Mouse (Mus musculus): ENCODE measurements around the gene C1s1. TPM values are rescaled to one million over a fixed set of nuclear protein-coding genes. Genes with fewer than 3 reads are reported as not detected.
A peak's percentile ranks its signal among the peaks of the same experiment; 100 is the strongest.

Gene C1s1
- total and polyA plus RNA-seq, 2 experiments from 2014 or later, result 2.7 to 7.0 TPM

- no peak overlapping the region for H3K4me3 ChIP-seq (ENCODE audit: low read depth, low read length)
- H3K9me3 ChIP-seq (replicated peaks; ENCODE audit: control insufficient read depth, low read length), result no peaks in the 10 kb centered on the region
- no peaks in the 10 kb centered on the region for H3K36me3 ChIP-seq (replicated peaks; ENCODE audit: control insufficient read depth, insufficient read depth, low read length)
- TF ChIP-seq EP300 (IDR thresholded peaks at IDR 0.05; ENCODE audit: low read depth), result no peak
- TF ChIP-seq CTCF (IDR thresholded peaks at IDR 0.05; ENCODE audit: low read depth), result no peak
- no peaks in the 10 kb centered on the region for H3K27me3 ChIP-seq (ENCODE audit: control insufficient read depth, insufficient read depth, low read length)
- no peaks in the 10 kb centered on the region for H3K4me1 ChIP-seq (ENCODE audit: control insufficient read depth, insufficient read depth)
- 66% methylated on average over 5 of the region's 5 CpGs for WGBS
- H3K4me2 ChIP-seq (ENCODE audit: low read depth, low read length), result no peak overlapping the region
- H3K27ac ChIP-seq (ENCODE audit: low read depth), result no peak overlapping the region
- DNase-seq (ENCODE audit: low spot score), result no peak
- H3K9ac ChIP-seq (replicated peaks; ENCODE audit: low read depth, low read length), result no peak overlapping the region
- ATAC-seq (ENCODE audit: insufficient read depth, low read depth), result no peak
Measured at GRCm38 (mm10) chr6:124502021-124502420, 40.1 kb downstream of the C1s1 start.

DNA sequence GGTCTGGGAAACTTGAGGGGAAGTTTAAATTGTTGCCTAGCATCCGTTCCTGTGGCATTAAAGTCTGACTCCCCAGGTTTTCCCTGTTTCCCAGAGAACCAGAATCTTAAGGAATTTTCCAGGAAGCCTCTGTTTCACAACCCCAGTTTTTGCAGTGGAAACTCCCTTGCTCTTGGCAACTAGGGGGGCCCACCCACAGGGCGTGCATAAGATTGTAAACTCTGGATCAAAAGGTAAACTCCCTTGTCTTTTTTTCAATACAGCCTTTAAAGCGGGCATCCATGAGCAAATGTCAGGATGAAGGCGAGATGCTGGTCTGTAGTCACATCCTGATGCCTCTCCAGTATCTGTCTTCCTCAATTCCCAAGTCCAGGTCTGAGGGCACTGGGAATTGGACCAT is 40.7 kb downstream of the C1s1 start:
- H3K4me1 ChIP-seq (ENCODE audit: control insufficient read depth, insufficient read depth), result no peaks in the 10 kb centered on the region
- H3K4me3 ChIP-seq (ENCODE audit: low read depth, low read length), result no peak overlapping the region
- no peak overlapping the region for H3K9ac ChIP-seq (replicated peaks; ENCODE audit: low read depth, low read length)
- TF ChIP-seq EP300 (IDR thresholded peaks at IDR 0.05; ENCODE audit: low read depth), result no peak
- TF ChIP-seq CTCF (IDR thresholded peaks at IDR 0.05; ENCODE audit: low read depth), result no peak
- no peaks in the 10 kb centered on the region for H3K36me3 ChIP-seq (replicated peaks; ENCODE audit: control insufficient read depth, insufficient read depth, low read length)
- H3K4me2 ChIP-seq (ENCODE audit: low read depth, low read length), result no peak overlapping the region
- H3K27me3 ChIP-seq (ENCODE audit: control insufficient read depth, insufficient read depth, low read length), result no peaks in the 10 kb centered on the region
- 73% methylated on average over 4 of the region's 4 CpGs for WGBS
- DNase-seq (ENCODE audit: low spot score), result no peak
- no peak overlapping the region for H3K27ac ChIP-seq (ENCODE audit: low read depth)
- no peak for ATAC-seq (ENCODE audit: insufficient read depth, low read depth)
- H3K9me3 ChIP-seq (replicated peaks; ENCODE audit: control insufficient read depth, low read length), result no peaks in the 10 kb centered on the region

GRCm38 (mm10) chr6:124499914-124500566 is 42.1 kb downstream of the C1s1 start:
- DNase-seq (ENCODE audit: low spot score) (no peak), ATAC-seq (ENCODE audit: insufficient read depth, low read depth) (no peak)
- H3K4me2 ChIP-seq (ENCODE audit: low read depth, low read length), result no peak overlapping the region
- no peaks in the 10 kb centered on the region for H3K27me3 ChIP-seq (ENCODE audit: control insufficient read depth, insufficient read depth, low read length)
- no peaks in the 10 kb centered on the region for H3K9me3 ChIP-seq (replicated peaks; ENCODE audit: control insufficient read depth, low read length)
- TF ChIP-seq CTCF (IDR thresholded peaks at IDR 0.05; ENCODE audit: low read depth) (no peak), EP300 (IDR thresholded peaks at IDR 0.05; ENCODE audit: low read depth) (no peak)
- no peak overlapping the region for H3K4me3 ChIP-seq (ENCODE audit: low read depth, low read length)
- 51% methylated on average over 10 of the region's 10 CpGs for WGBS
- H3K9ac ChIP-seq (replicated peaks; ENCODE audit: low read depth, low read length), result no peak overlapping the region
- no peak overlapping the region for H3K27ac ChIP-seq (ENCODE audit: low read depth)
- no peaks in the 10 kb centered on the region for H3K36me3 ChIP-seq (replicated peaks; ENCODE audit: control insufficient read depth, insufficient read depth, low read length)
- H3K4me1 ChIP-seq (ENCODE audit: control insufficient read depth, insufficient read depth), result no peaks in the 10 kb centered on the region

DNA sequence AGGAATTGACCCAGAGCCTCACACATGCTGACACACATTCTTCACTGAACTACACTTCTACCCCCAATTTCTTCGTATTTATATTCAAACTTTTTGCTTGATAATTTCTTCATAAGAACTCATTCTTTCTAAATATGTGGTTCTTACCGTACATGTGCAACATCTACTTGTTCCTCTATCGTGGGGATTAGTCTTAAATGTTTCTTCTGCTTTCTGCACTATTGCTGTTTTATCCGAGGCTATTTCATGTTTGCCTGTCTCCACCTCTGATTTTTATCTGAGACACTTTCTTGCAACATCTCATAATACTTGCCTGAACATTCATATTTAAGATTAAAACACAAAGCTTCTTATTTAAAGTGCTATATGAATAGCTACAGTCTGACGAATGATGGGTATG is 46.1 kb downstream of the C1s1 start:
- TF ChIP-seq CTCF (IDR thresholded peaks at IDR 0.05; ENCODE audit: low read depth), result no peak
- TF ChIP-seq EP300 (IDR thresholded peaks at IDR 0.05; ENCODE audit: low read depth), result no peak
- Histone ChIP-seq H3K36me3 (replicated peaks; ENCODE audit: control insufficient read depth, insufficient read depth, low read length) (no peaks in the 10 kb centered on the region), H3K4me1 (ENCODE audit: control insufficient read depth, insufficient read depth) (no peaks in the 10 kb centered on the region), H3K27ac (ENCODE audit: low read depth) (no peak overlapping the region), H3K9ac (replicated peaks; ENCODE audit: low read depth, low read length) (no peak overlapping the region), H3K27me3 (ENCODE audit: control insufficient read depth, insufficient read depth, low read length) (no peaks in the 10 kb centered on the region), H3K4me3 (ENCODE audit: low read depth, low read length) (no peak overlapping the region), H3K9me3 (replicated peaks; ENCODE audit: control insufficient read depth, low read length) (no peaks in the 10 kb centered on the region), H3K4me2 (ENCODE audit: low read depth, low read length) (no peak overlapping the region)
- ATAC-seq (ENCODE audit: insufficient read depth, low read depth) (no peak), DNase-seq (ENCODE audit: low spot score) (no peak)
- 80% methylated on average over 5 of the region's 5 CpGs for WGBS

DNA sequence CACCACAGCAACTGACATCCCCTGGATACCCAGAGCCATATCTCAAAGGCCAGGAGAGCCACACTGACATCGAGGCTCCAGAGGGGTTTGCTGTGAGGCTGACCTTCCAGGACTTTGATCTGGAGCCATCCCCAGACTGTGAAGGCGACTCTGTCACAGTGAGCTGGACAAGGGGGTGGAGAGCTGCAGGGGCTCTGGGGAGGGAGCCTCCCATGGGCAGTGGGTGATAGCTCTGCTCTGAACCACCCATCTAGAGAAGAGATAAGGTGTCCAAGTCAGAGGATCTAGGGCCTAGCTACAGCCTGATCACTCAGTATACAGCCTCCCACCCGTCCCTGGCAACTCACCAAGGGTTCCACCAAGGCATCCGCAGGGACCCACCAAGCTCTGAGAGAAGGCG is 48.3 kb downstream of the C1s1 start:
- ATAC-seq (ENCODE audit: insufficient read depth, low read depth) (no peak), DNase-seq (ENCODE audit: low spot score) (no peak)
- Histone ChIP-seq H3K9ac (replicated peaks; ENCODE audit: low read depth, low read length) (no peak overlapping the region), H3K4me2 (ENCODE audit: low read depth, low read length) (no peak overlapping the region), H3K27me3 (ENCODE audit: control insufficient read depth, insufficient read depth, low read length) (no peaks in the 10 kb centered on the region), H3K4me1 (ENCODE audit: control insufficient read depth, insufficient read depth) (no peaks in the 10 kb centered on the region), H3K9me3 (replicated peaks; ENCODE audit: control insufficient read depth, low read length) (no peaks in the 10 kb centered on the region), H3K27ac (ENCODE audit: low read depth) (0 out of 2 replicates have a peak overlapping the region, but pooled peaks have one; percentile 7), H3K4me3 (ENCODE audit: low read depth, low read length) (no peak overlapping the region), H3K36me3 (replicated peaks; ENCODE audit: control insufficient read depth, insufficient read depth, low read length) (no peaks in the 10 kb centered on the region)
- TF ChIP-seq CTCF (IDR thresholded peaks at IDR 0.05; ENCODE audit: low read depth), result no peak
- no peak for TF ChIP-seq EP300 (IDR thresholded peaks at IDR 0.05; ENCODE audit: low read depth)
- WGBS, result 69% methylated on average over 5 of the region's 5 CpGs

Data from heart, postnatal 0 days (tissue).